Mouse (Mus musculus) stomach, postnatal 0 days (tissue): Measurements from ENCODE around the gene Fem1b. TPM values are rescaled to one million over a fixed set of nuclear protein-coding genes. Genes with fewer than 3 reads are reported as not detected.
A peak's percentile ranks its signal among the peaks of the same experiment; 100 is the strongest.

Experiments
- ATAC-seq: fragments of 200-750 bp; cut with Nextera tagmentation; 2 replicates; pipeline ENCODE4 v1.8.0; 2017; ENCODE audit not compliant: low FRiP score, low TSS enrichment
- DNase-seq: peaks from one replicate; pipeline ENCODE4 v3.0.0-alpha.2; 2016; ENCODE audit warnings: low spot score
- H3K27ac ChIP-seq: fragments of 300-500 bp; sonication (generic); replicated peaks from 2 replicates; pipeline ENCODE4 v1.5.1; 2014; ENCODE audit warnings: mild to moderate bottlenecking, control low read depth
- H3K27me3 ChIP-seq: fragments of 300-500 bp; sonication (generic); 2 replicates; pipeline ENCODE4 v1.6.1; 2014; ENCODE audit warnings: low read length; ENCODE audit not compliant: control insufficient read depth, insufficient read depth
- H3K36me3 ChIP-seq: fragments of 300-500 bp; sonication (generic); 2 replicates; pipeline ENCODE4 v1.6.1; 2014; ENCODE audit warnings: low read length, mixed read lengths; ENCODE audit not compliant: control insufficient read depth, insufficient read depth
- H3K4me1 ChIP-seq: fragments of 300-500 bp; sonication (generic); replicated peaks from 2 replicates; pipeline ENCODE4 v1.6.1; 2014; ENCODE audit warnings: antibody characterized with exemption; ENCODE audit not compliant: control insufficient read depth, insufficient read depth
- H3K4me2 ChIP-seq: fragments of 300-500 bp; sonication (generic); replicated peaks from 2 replicates; pipeline ENCODE4 v1.6.1; 2014; ENCODE audit warnings: low read depth, mild to moderate bottlenecking, control low read depth, moderate library complexity
- H3K4me3 ChIP-seq: fragments of 300-500 bp; sonication (generic); 2 replicates; pipeline ENCODE4 v1.5.1; 2014; ENCODE audit warnings: low read depth, low read length, control low read depth
- H3K9ac ChIP-seq: fragments of 300-500 bp; sonication (generic); 2 replicates; pipeline ENCODE4 v1.6.1; 2014; ENCODE audit warnings: mild to moderate bottlenecking, low read length, control low read depth, mixed read lengths
- H3K9me3 ChIP-seq: fragments of 300-500 bp; sonication (generic); 2 replicates; pipeline ENCODE4 v1.6.1; 2016; ENCODE audit warnings: low read length; ENCODE audit not compliant: control insufficient read depth
- CTCF ChIP-seq: IDR thresholded peaks from 2 replicates; pipeline ENCODE4 v1.5.1; 2016; ENCODE audit warnings: antibody characterized with exemption, low read depth, mild to moderate bottlenecking, moderate library complexity
- EP300 ChIP-seq: optimal IDR thresholded peaks from 2 replicates; pipeline ENCODE3; 2016; ENCODE audit warnings: antibody characterized with exemption
- WGBS: fragments of 180-500 bp; shearing (Covaris S2); extraction: QIAGEN DNeasy Blood & Tissue Kit; methylation state at CpG from one replicate; pipeline ENCODE4 v1.1.7; 2014; 5-methylcytosine and 5-hydroxymethylcytosine counted together
- polyA plus RNA-seq: library from polyadenylated mRNA; unstranded; fragments of >200 nt; fragmentation: Nextera tagmentation; extraction: Ambion mirVana; gene quantifications from 2 replicates; pipeline ENCODE4 v1.2.1, GENCODE M21; 2015

The Fem1b gene
- polyA plus RNA-seq, 1 experiment from 2014 or later: 6.6 TPM

GRCm38 (mm10) chr9:62744558-62745275, 67.0 kb downstream of the Fem1b start:
- peak; percentile 90 for TF ChIP-seq CTCF
- no peak for TF ChIP-seq EP300
- no peak overlapping the region for H3K9ac ChIP-seq
- ATAC-seq (no peak), DNase-seq (peak; percentile 74)
- no peak overlapping the region for H3K4me3 ChIP-seq
- H3K27ac ChIP-seq: no peak overlapping the region
- no peaks in the 10 kb centered on the region for H3K9me3 ChIP-seq
- H3K4me1 ChIP-seq: no peaks in the 10 kb centered on the region
- no peak overlapping the region for H3K4me2 ChIP-seq
- 60% methylated on average over 7 of the region's 7 CpGs for WGBS
- no peaks in the 10 kb centered on the region for H3K36me3 ChIP-seq
- no peaks in the 10 kb centered on the region for H3K27me3 ChIP-seq

Other genes starting within 250 kb of the Fem1b start
- gene Itga11, start 134.1 kb downstream of the Fem1b start, polyA plus RNA-seq: 0.29 and 0.30 TPM in 2 replicates
- gene Cln6, start 26.9 kb upstream of the Fem1b start, polyA plus RNA-seq: 16.2 and 17.4 TPM in 2 replicates
- 21.6 and 24.6 TPM in 2 replicates for gene Calml4, start 46.1 kb upstream of the Fem1b start, polyA plus RNA-seq
- 28.0 and 28.4 TPM in 2 replicates for gene Pias1, start 176.0 kb upstream of the Fem1b start, polyA plus RNA-seq